Mouse (Mus musculus): ENCODE data around the gene Osbpl3.

GRCm38 (mm10) chr6:50301121-50301520 is 154.9 kb downstream of the Osbpl3 start:
- no peak for TF ChIP-seq POLR2A (IDR thresholded peaks at IDR 0.05; ENCODE audit: insufficient read depth, low read depth, low read length)
- no peak for TF ChIP-seq EP300 (IDR thresholded peaks at IDR 0.05; ENCODE audit: insufficient read depth, low read depth, low read length)
